Mouse (Mus musculus) effector memory CD4-positive, alpha-beta T cell, adult 5 months (primary cell): Measurements from ENCODE around the gene Col11a1. TPM values are rescaled to one million over a fixed set of nuclear protein-coding genes. Genes with fewer than 3 reads are reported as not detected.

Experiments
- polyA plus RNA-seq: library from polyadenylated mRNA; unstranded; fragments of 100-300 nt; shearing (Covaris generic); gene quantifications from one replicate; pipeline ENCODE4 v1.2.1, GENCODE M21; 2017

The Col11a1 gene
- polyA plus RNA-seq: not detected

GRCm38 (mm10) chr3:114029971-114030635 lies at the start of gene Col11a1:
Gene Col11a1, plus strand, starts transcription at chr3:114030540.

